Mouse (Mus musculus) limb, embryonic 15.5 days (tissue): ENCODE measurements around the gene Brwd1. TPM values are rescaled to one million over a fixed set of nuclear protein-coding genes. Genes with fewer than 3 reads are reported as not detected.

Experiments used
- microRNA-seq: library from miRNA; unstranded; fragments of <30 nt; microRNA quantifications from one replicate; pipeline ENCODE4, GENCODE M21; 2016
- polyA plus RNA-seq: library from polyadenylated mRNA; unstranded; fragments of >200 nt; fragmentation: Nextera tagmentation; extraction: Ambion mirVana; gene quantifications from 2 replicates; pipeline ENCODE4 v1.2.1, GENCODE M21; 2015

Gene Brwd1
- polyA plus RNA-seq, 1 experiment from 2014 or later: 80.4 TPM

Small RNAs within 50 kb of the gene (microRNA-seq; reads per million reads assigned to microRNA genes)
- not detected for gene Gm27833

Other genes with a start within 250 kb of the Brwd1 start
- 80.1 and 89.3 TPM in 2 replicates for gene Psmg1, start 91.6 kb downstream of the Brwd1 start, polyA plus RNA-seq
- gene Hmgn1, start 45.2 kb upstream of the Brwd1 start, polyA plus RNA-seq: 553 and 582 TPM in 2 replicates
- gene Wrb, start 62.9 kb upstream of the Brwd1 start, polyA plus RNA-seq: 47.2 and 49.1 TPM in 2 replicates
- gene Lca5l, start 109.7 kb upstream of the Brwd1 start, polyA plus RNA-seq: 1.2 and 1.6 TPM in 2 replicates
- gene Sh3bgr, start 117.9 kb upstream of the Brwd1 start, polyA plus RNA-seq: 13.6 and 41.0 TPM in 2 replicates
- 0.10 and 0.42 TPM in 2 replicates for gene B3galt5, start 153.3 kb upstream of the Brwd1 start, polyA plus RNA-seq